In the genomic region with DNA sequence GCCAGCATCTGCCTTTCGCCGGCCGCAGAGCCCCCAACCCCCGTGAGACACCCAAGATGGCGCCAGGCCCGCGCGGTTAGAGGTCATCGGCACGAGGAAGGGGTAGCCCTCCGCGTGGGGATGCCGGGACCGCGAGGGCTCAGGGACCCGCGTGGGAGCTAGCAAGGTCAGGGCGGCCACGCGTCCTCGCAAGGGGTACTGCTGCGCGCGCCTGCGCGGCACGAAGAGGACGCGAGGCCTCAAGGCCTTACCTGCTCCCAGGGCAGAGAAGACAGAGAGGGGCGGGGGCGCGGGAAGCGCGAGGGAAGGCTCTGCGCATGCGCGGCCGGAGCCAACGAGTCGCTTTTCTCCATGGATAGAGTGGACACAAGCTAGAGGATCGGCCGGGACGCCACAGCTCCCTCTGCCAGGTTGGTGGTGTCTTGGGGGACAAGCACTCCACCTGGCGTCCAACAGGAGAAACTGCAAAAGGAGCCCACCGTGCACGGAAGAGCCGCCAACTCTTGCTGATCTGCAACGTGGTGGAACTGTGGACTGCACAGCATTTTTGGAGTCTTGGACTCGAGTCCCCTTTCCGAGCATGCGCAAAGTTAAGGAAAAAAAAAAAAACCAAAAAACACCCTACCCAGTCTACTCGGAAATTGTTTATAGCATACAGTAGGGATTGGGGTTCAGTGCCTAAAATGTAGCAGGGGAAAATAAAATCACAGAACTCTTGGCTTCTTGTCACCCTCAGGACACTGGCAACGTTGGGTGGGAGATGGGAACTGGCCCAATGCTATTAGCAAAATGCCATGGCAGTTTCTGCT, we compare ENCODE assay signal across 8 mouse cellular contexts. TPM values are rescaled to one million over a fixed set of nuclear protein-coding genes. Genes with fewer than 3 reads are reported as not detected.
DNase-seq lines count a peak whose midpoint lies in the region; ATAC-seq and TF ChIP-seq lines count a peak whose summit lies in the region.

No protein-coding gene starts in this region.

- peak; percentile 99 for DNase-seq in forebrain, embryonic 14.5 days (ENCODE audit: low spot score)
- DNase-seq in heart, postnatal 25 days (ENCODE audit: low spot score) = peak; percentile 96
- peak; percentile 98 to 99 for DNase-seq in layer of hippocampus, adult 18-20 months (ENCODE audit: low spot score in 2 of 2)
- peak; percentile 95 for DNase-seq in lung, adult 2 months
- peak; percentile 96 for DNase-seq in thymus, adult 18-20 months

- H3K4me2 ChIP-seq in forebrain, embryonic 14.5 days (ENCODE audit: low read length) = peak overlapping the region; percentile 96

- no peaks in the 10 kb centered on the region for H3K27me3 ChIP-seq in ES-Bruce4 (ENCODE audit: control insufficient read depth, insufficient read depth, low read length, poor library complexity, severe bottlenecking)
- no peaks in the 10 kb centered on the region for H3K27me3 ChIP-seq in forebrain, embryonic 14.5 days (replicated peaks; ENCODE audit: control insufficient read depth, insufficient read depth, low read length)

- peak; percentile 86 for ATAC-seq in cerebellum, adult (ENCODE audit: insufficient number of reproducible peaks, low FRiP score, low TSS enrichment)
- peak; percentile 91 for ATAC-seq in forebrain, embryonic 14.5 days
- peak; percentile 99 for ATAC-seq in neutrophil, adult 5-6 weeks (ENCODE audit: extremely low read depth, insufficient number of reproducible peaks, low FRiP score, poor library complexity, severe bottlenecking)

- peak; percentile 68 for TF ChIP-seq POLR2A in ES-Bruce4 (IDR thresholded peaks at IDR 0.05; ENCODE audit: insufficient read depth, low read length)
- peak; percentile 71; the same call in 1 of the 2 replicates for TF ChIP-seq POLR2A in lung, adult 2 months (IDR thresholded peaks at IDR 0.05; ENCODE audit: borderline replicate concordance, extremely low read depth, low read depth, low read length)

- peak; percentile 100 for TF ChIP-seq CTCF in ES-Bruce4 (IDR thresholded peaks at IDR 0.05; ENCODE audit: low read depth, low read length)
- peak; percentile 99 for TF ChIP-seq CTCF in lung, adult 2 months (IDR thresholded peaks at IDR 0.05; ENCODE audit: insufficient read depth, low read length)

- WGBS in forebrain, embryonic 14.5 days = under 1% methylated on average over 49 of the region's 53 CpGs
- under 1% methylated on average over 53 of the region's 53 CpGs for WGBS in lung, adult 2 months

- H3K9ac ChIP-seq in ES-Bruce4 (ENCODE audit: low read depth, poor library complexity, severe bottlenecking) = peak overlapping the region; percentile 97
- peak overlapping the region; percentile 97 for H3K9ac ChIP-seq in forebrain, embryonic 14.5 days (ENCODE audit: low read length)

- H3K4me1 ChIP-seq in ES-Bruce4 (ENCODE audit: control insufficient read depth, insufficient read depth, low read length) = peaks cover 2% of the 10 kb centered on the region
- peaks cover 22% of the 10 kb centered on the region for H3K4me1 ChIP-seq in forebrain, embryonic 14.5 days (ENCODE audit: control insufficient read depth, insufficient read depth, low read length)
- H3K4me1 ChIP-seq in lung, adult 2 months (ENCODE audit: control insufficient read depth, insufficient read depth, low read length) = peaks cover 3% of the 10 kb centered on the region; the same call in 1 of the 2 replicates

- H3K27ac ChIP-seq in ES-Bruce4 (ENCODE audit: insufficient read depth, low read length) = peak overlapping the region; percentile 80
- H3K27ac ChIP-seq in forebrain, embryonic 14.5 days (ENCODE audit: low read depth, low read length) = peak overlapping the region; percentile 99

- intact Hi-C loops in heart, postnatal 25 days (cut with DNase I) = loop anchor here (2.0 kb wide), 1 partner anchor 46 kb away; a partner anchor contains a TSS

- peak; percentile 74 for TF ChIP-seq EP300 in ES-Bruce4 (IDR thresholded peaks at IDR 0.05; ENCODE audit: insufficient read depth, low read depth, low read length)

- no peaks in the 10 kb centered on the region for H3K9me3 ChIP-seq in ES-Bruce4 (replicated peaks; ENCODE audit: control insufficient read depth, insufficient read depth, low read length, poor library complexity, severe bottlenecking)
- H3K9me3 ChIP-seq in forebrain, embryonic 14.5 days (replicated peaks; ENCODE audit: control insufficient read depth, low read length) = no peaks in the 10 kb centered on the region

- H3K4me3 ChIP-seq in ES-Bruce4 (ENCODE audit: low read depth, low read length) = peak overlapping the region; percentile 83
- H3K4me3 ChIP-seq in forebrain, embryonic 14.5 days (ENCODE audit: low read depth, low read length) = peak overlapping the region; percentile 82
- peak overlapping the region; percentile 97 for H3K4me3 ChIP-seq in lung, adult 2 months (replicated peaks; ENCODE audit: extremely low read depth, low read depth, low read length)

- H3K36me3 ChIP-seq in ES-Bruce4 (ENCODE audit: control insufficient read depth, insufficient read depth, low read length, poor library complexity, severe bottlenecking) = peaks cover 22% of the 10 kb centered on the region
- peaks cover 23% of the 10 kb centered on the region for H3K36me3 ChIP-seq in forebrain, embryonic 14.5 days (ENCODE audit: control insufficient read depth, insufficient read depth, low read length)

RNA-seq across cellular contexts. Expression of a gene that starts 1.2 kb away (rescaled TPM):
- 201 and 203 TPM in 2 replicates for polyA plus RNA-seq in ES-Bruce4 (2011; ENCODE audit: insufficient read depth, insufficient read length, low read depth, missing spikeins)
- 62.4 and 88.3 TPM in 2 replicates for polyA plus RNA-seq in forebrain, embryonic 14.5 days (2014; fragmentation: Nextera tagmentation; extraction: Ambion mirVana)
- 10 to 100 TPM; 38.9 to 50.4 TPM for total RNA-seq in heart, postnatal 25 days (2021)
- 10 to 100 TPM; 14.5 to 15.6 TPM for total RNA-seq in layer of hippocampus, adult 18-20 months (2021)
- 250 and 262 TPM in 2 replicates for polyA plus RNA-seq in lung, adult 2 months (2012; rRNA removed)
- 19.3 and 20.7 TPM in 2 replicates for total RNA-seq in neutrophil, adult 5-6 weeks (2017)

RNA-seq across cellular contexts. Expression of a gene that starts 45.7 kb away (rescaled TPM):
- polyA plus RNA-seq in ES-Bruce4 (2011; ENCODE audit: insufficient read depth, insufficient read length, low read depth, missing spikeins) = 40.2 and 49.3 TPM in 2 replicates
- 12.6 and 15.4 TPM in 2 replicates for polyA plus RNA-seq in forebrain, embryonic 14.5 days (2014; fragmentation: Nextera tagmentation; extraction: Ambion mirVana)
- 10 to 100 TPM; 45.9 to 56.2 TPM for total RNA-seq in heart, postnatal 25 days (2021)
- 10 to 100 TPM; 35.7 to 42.6 TPM for total RNA-seq in layer of hippocampus, adult 18-20 months (2021)
- polyA plus RNA-seq in lung, adult 2 months (2012; rRNA removed) = 90.4 and 119 TPM in 2 replicates
- 61.0 and 74.3 TPM in 2 replicates for total RNA-seq in neutrophil, adult 5-6 weeks (2017)

RNA-seq across cellular contexts. Expression of a gene that starts 46.1 kb away (rescaled TPM):
- not detected in 2 replicates for polyA plus RNA-seq in ES-Bruce4 (2011; ENCODE audit: insufficient read depth, insufficient read length, low read depth, missing spikeins)
- polyA plus RNA-seq in forebrain, embryonic 14.5 days (2014; fragmentation: Nextera tagmentation; extraction: Ambion mirVana) = not detected in 2 replicates
- not detected for total RNA-seq in heart, postnatal 25 days (2021)
- 1 to 10 TPM in 1 of 2 experiments, not detected in 1; 1.6 TPM for total RNA-seq in layer of hippocampus, adult 18-20 months (2021)
- polyA plus RNA-seq in lung, adult 2 months (2012; rRNA removed) = 0.11 and 0.22 TPM in 2 replicates
- total RNA-seq in neutrophil, adult 5-6 weeks (2017) = not detected in 2 replicates

RNA-seq across cellular contexts. Expression of a gene that starts 51.0 kb away (rescaled TPM):
- 47.9 and 51.9 TPM in 2 replicates for polyA plus RNA-seq in ES-Bruce4 (2011; ENCODE audit: insufficient read depth, insufficient read length, low read depth, missing spikeins)
- 48.2 and 61.2 TPM in 2 replicates for polyA plus RNA-seq in forebrain, embryonic 14.5 days (2014; fragmentation: Nextera tagmentation; extraction: Ambion mirVana)
- 100 to 1,000 TPM in 1 of 2 experiments, 10 to 100 TPM in 1; 93.5 to 106 TPM for total RNA-seq in heart, postnatal 25 days (2021)
- 10 to 100 TPM; 86.9 to 92.4 TPM for total RNA-seq in layer of hippocampus, adult 18-20 months (2021)
- polyA plus RNA-seq in lung, adult 2 months (2012; rRNA removed) = 76.5 and 105 TPM in 2 replicates
- total RNA-seq in neutrophil, adult 5-6 weeks (2017) = 73.4 and 97.1 TPM in 2 replicates

Comparison
In these comparisons a context has a peak if more than half of its experiments do, and no peak if none do; other contexts are left out.
1. Peak in every context shown above with its lines: DNase-seq, ATAC-seq, H3K4me3 ChIP-seq and H3K27ac ChIP-seq.